In the genomic region with DNA sequence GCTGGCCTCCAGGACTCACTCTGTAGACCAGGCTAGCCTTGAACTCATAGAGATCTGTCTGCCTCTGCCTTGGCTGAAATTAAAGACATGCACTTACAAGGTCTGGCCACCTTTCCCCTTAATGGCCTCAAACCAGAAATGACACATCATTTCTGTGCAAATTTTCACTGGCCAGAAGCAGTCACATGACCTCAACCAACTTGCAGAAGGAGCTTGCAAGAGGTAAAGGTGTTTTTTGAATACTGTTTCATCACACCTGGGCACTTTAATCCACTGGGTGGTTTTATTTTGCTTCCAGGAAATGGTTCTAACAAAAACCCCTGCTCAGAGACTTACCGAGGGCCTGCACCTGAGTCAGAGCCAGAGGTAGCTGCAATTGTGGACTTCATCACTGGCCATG, we compare ENCODE assay signal across 26 mouse cellular contexts. TPM values are rescaled to one million over a fixed set of nuclear protein-coding genes. Genes with fewer than 3 reads are reported as not detected.
"Had no signal": no experiment of that assay in that cellular context is flagged by ENCODE, and none has a peak within 500 bp of the region (broad histone marks: within the 10 kb centered on the region; RNA-seq: fewer than 3 reads in every experiment).

No protein-coding gene starts in this region.

- H3K36me3 ChIP-seq: limb, embryonic 12.5 days; limb, embryonic 15.5 days; midbrain, embryonic 13.5 days; stomach, embryonic 15.5 days had no signal

- H3K4me2 ChIP-seq: limb, embryonic 12.5 days; limb, embryonic 15.5 days; liver, embryonic 11.5 days; lung, embryonic 14.5 days; midbrain, embryonic 13.5 days; stomach, embryonic 15.5 days had no signal

- H3K4me3 ChIP-seq: layer of hippocampus, adult 2 months; limb, embryonic 12.5 days; limb, embryonic 15.5 days; midbrain, embryonic 13.5 days; stomach, embryonic 15.5 days had no signal

- H3K9me3 ChIP-seq: limb, embryonic 12.5 days; limb, embryonic 15.5 days; midbrain, embryonic 13.5 days; stomach, embryonic 15.5 days had no signal

- ATAC-seq: liver, postnatal 0 days; lung, postnatal 0 days; midbrain, embryonic 13.5 days had no signal

- H3K9ac ChIP-seq: limb, embryonic 12.5 days; limb, embryonic 15.5 days; liver, embryonic 14.5 days; liver, postnatal 0 days; lung, embryonic 14.5 days; midbrain, embryonic 13.5 days; stomach, embryonic 15.5 days had no signal

- H3K27ac ChIP-seq: kidney, postnatal 0 days; layer of hippocampus, adult 2 months; limb, embryonic 12.5 days; limb, embryonic 15.5 days; liver, embryonic 14.5 days; macrophage; midbrain, embryonic 13.5 days; stomach, embryonic 15.5 days had no signal

- DNase-seq: kidney, adult 2 months; layer of hippocampus, adult 9-11 months; liver, postnatal 0 days; lung, embryonic 14.5 days; right cerebral cortex, postnatal 4 days; spleen, adult 18-20 months; thymus, postnatal 36 days had no signal

- H3K27me3 ChIP-seq: limb, embryonic 12.5 days; limb, embryonic 15.5 days; midbrain, embryonic 13.5 days; stomach, embryonic 15.5 days had no signal

RNA-seq across cellular contexts. Expression of a gene that starts 9.0 kb away (rescaled TPM):
- total RNA-seq: layer of hippocampus, adult 2 months; layer of hippocampus, postnatal 25 days; left cerebral cortex, adult 18-20 months; left cerebral cortex, postnatal 25 days; megakaryocyte, adult 5-6 weeks had no signal
- polyA plus RNA-seq: macrophage; neural tube, embryonic 11.5 days had no signal

RNA-seq across cellular contexts. Expression of a gene that starts 19.2 kb away (rescaled TPM):
- total RNA-seq: layer of hippocampus, adult 2 months; layer of hippocampus, postnatal 25 days; left cerebral cortex, adult 18-20 months; left cerebral cortex, postnatal 25 days; megakaryocyte, adult 5-6 weeks; midbrain, postnatal 0 days had no signal
- polyA plus RNA-seq: kidney, adult 2 months; large intestine, adult 2 months; liver, embryonic 11.5 days; liver, postnatal 0 days; lung, embryonic 14.5 days; lung, postnatal 0 days; macrophage; midbrain, embryonic 13.5 days; midbrain, postnatal 0 days; neural tube, embryonic 11.5 days; neural tube, embryonic 14.5 days; thymus, postnatal 0 days had no signal
